Mouse (Mus musculus) forebrain, embryonic 15.5 days (tissue): ENCODE measurements at regions not wholly inside any gene's neighbourhood (a gene's known extent, or its start where the extent isn't known, plus 50 kb on each side); places are given as distances from the start of the nearest gene placed in this dataset.
A peak's percentile ranks its signal among the peaks of the same experiment; 100 is the strongest.

Experiments used
- ATAC-seq: fragments of 200-750 bp; cut with Nextera tagmentation; replicated peaks from 2 replicates; pipeline ENCODE4 v1.8.0; 2017; ENCODE audit warnings: mild to moderate bottlenecking, moderate TSS enrichment, moderate library complexity
- H3K27ac ChIP-seq: fragments of 300-500 bp; sonication (generic); replicated peaks from 2 replicates; pipeline ENCODE4 v1.5.1; 2015; ENCODE audit warnings: mild to moderate bottlenecking, inconsistent platforms
- H3K27me3 ChIP-seq: fragments of 300-500 bp; sonication (generic); 2 replicates; pipeline ENCODE4 v1.6.1; 2015; ENCODE audit warnings: inconsistent platforms
- H3K36me3 ChIP-seq: fragments of 300-500 bp; sonication (generic); 2 replicates; pipeline ENCODE4 v1.6.1; 2015; ENCODE audit warnings: mild to moderate bottlenecking, inconsistent platforms
- H3K4me1 ChIP-seq: fragments of 300-500 bp; sonication (generic); 2 replicates; pipeline ENCODE4 v1.6.1; 2015; ENCODE audit warnings: inconsistent platforms
- H3K4me2 ChIP-seq: fragments of 300-500 bp; sonication (generic); replicated peaks from 2 replicates; pipeline ENCODE4 v1.6.1; 2015; ENCODE audit warnings: mild to moderate bottlenecking, inconsistent platforms
- H3K4me3 ChIP-seq: fragments of 300-500 bp; sonication (generic); 2 replicates; pipeline ENCODE4 v1.5.1; 2015; ENCODE audit warnings: mild to moderate bottlenecking, inconsistent platforms
- H3K9ac ChIP-seq: fragments of 300-500 bp; sonication (generic); replicated peaks from 2 replicates; pipeline ENCODE4 v1.6.1; 2015; ENCODE audit warnings: mild to moderate bottlenecking, inconsistent platforms
- H3K9me3 ChIP-seq: fragments of 300-500 bp; sonication (generic); 2 replicates; pipeline ENCODE4 v1.6.1; 2016; ENCODE audit warnings: inconsistent platforms
- WGBS: fragments of 180-500 bp; shearing (Covaris S2); methylation state at CpG from one replicate; pipeline ENCODE4 v1.1.7; 2015; ENCODE audit warnings: mixed read lengths; 5-methylcytosine and 5-hydroxymethylcytosine counted together

GRCm38 (mm10) chr16:47754671-47755070, 528.9 kb upstream of the Dppa4 start:
- Histone ChIP-seq H3K36me3 (no peaks in the 10 kb centered on the region), H3K27ac (no peak overlapping the region), H3K9ac (no peak overlapping the region), H3K4me3 (no peak overlapping the region), H3K9me3 (no peaks in the 10 kb centered on the region), H3K4me1 (no peaks in the 10 kb centered on the region), H3K4me2 (no peak overlapping the region), H3K27me3 (no peaks in the 10 kb centered on the region)
- ATAC-seq = no peak
- 77% methylated on average over 2 of the region's 2 CpGs for WGBS

- H3K4me1 ChIP-seq = no peaks in the 10 kb centered on the region
- no peak overlapping the region for H3K4me2 ChIP-seq
- no peak overlapping the region for H3K4me3 ChIP-seq
- H3K36me3 ChIP-seq = no peaks in the 10 kb centered on the region
- no peak overlapping the region for H3K9ac ChIP-seq
- no peak overlapping the region for H3K27ac ChIP-seq
- no peaks in the 10 kb centered on the region for H3K27me3 ChIP-seq
- H3K9me3 ChIP-seq = no peaks in the 10 kb centered on the region
- ATAC-seq = no peak
- 73% methylated on average over 1 of the region's 1 CpGs for WGBS
Observed at GRCm38 (mm10) chr16:47758296-47758695, 525.2 kb upstream of the Dppa4 start.

GRCm38 (mm10) chr16:47765742-47766141, 517.8 kb upstream of the Dppa4 start:
- Histone ChIP-seq H3K9me3 (no peaks in the 10 kb centered on the region), H3K4me1 (no peaks in the 10 kb centered on the region), H3K27ac (no peak overlapping the region), H3K27me3 (no peaks in the 10 kb centered on the region), H3K9ac (no peak overlapping the region), H3K4me3 (no peak overlapping the region), H3K4me2 (no peak overlapping the region), H3K36me3 (no peaks in the 10 kb centered on the region)
- 65% methylated on average over 3 of the region's 3 CpGs for whole genome bisulfite sequencing
- no peak for ATAC-seq

- H3K9ac ChIP-seq = no peak overlapping the region
- no peaks in the 10 kb centered on the region for H3K27me3 ChIP-seq
- no peaks in the 10 kb centered on the region for H3K36me3 ChIP-seq
- 60% methylated on average over 5 of the region's 5 CpGs for whole genome bisulfite sequencing
- no peak overlapping the region for H3K4me3 ChIP-seq
- no peak overlapping the region for H3K27ac ChIP-seq
- 0 out of 2 replicates have a peak, but pooled peaks cover 3% of the 10 kb centered on the region for H3K4me1 ChIP-seq
- no peak for ATAC-seq
- H3K9me3 ChIP-seq = no peaks in the 10 kb centered on the region
- H3K4me2 ChIP-seq = no peak overlapping the region
Observed at GRCm38 (mm10) chr16:47788515-47788914, 495.0 kb upstream of the Dppa4 start.

GRCm38 (mm10) chr16:47790666-47791065, 492.9 kb upstream of the Dppa4 start:
- Histone ChIP-seq H3K9ac (no peak overlapping the region), H3K36me3 (no peaks in the 10 kb centered on the region), H3K27me3 (no peaks in the 10 kb centered on the region), H3K9me3 (no peaks in the 10 kb centered on the region), H3K4me1 (0 out of 2 replicates have a peak, but pooled peaks cover 3% of the 10 kb centered on the region), H3K27ac (no peak overlapping the region), H3K4me3 (no peak overlapping the region), H3K4me2 (no peak overlapping the region)
- 51% methylated on average over 6 of the region's 6 CpGs for WGBS
- no peak for ATAC-seq

- ATAC-seq = no peak
- no peak overlapping the region for H3K9ac ChIP-seq
- H3K36me3 ChIP-seq = no peaks in the 10 kb centered on the region
- H3K27me3 ChIP-seq = no peaks in the 10 kb centered on the region
- 88% methylated on average over 3 of the region's 3 CpGs for WGBS
- H3K27ac ChIP-seq = no peak overlapping the region
- no peaks in the 10 kb centered on the region for H3K9me3 ChIP-seq
- no peak overlapping the region for H3K4me2 ChIP-seq
- H3K4me3 ChIP-seq = no peak overlapping the region
- 0 out of 2 replicates have a peak, but pooled peaks cover 3% of the 10 kb centered on the region for H3K4me1 ChIP-seq
Observed at GRCm38 (mm10) chr16:47791456-47791855, 492.1 kb upstream of the Dppa4 start.

GRCm38 (mm10) chr16:47798838-47799237, 484.7 kb upstream of the Dppa4 start:
- no peaks in the 10 kb centered on the region for H3K27me3 ChIP-seq
- no peak overlapping the region for H3K4me2 ChIP-seq
- no peak overlapping the region for H3K4me3 ChIP-seq
- no peaks in the 10 kb centered on the region for H3K36me3 ChIP-seq
- H3K9me3 ChIP-seq = no peaks in the 10 kb centered on the region
- no peak overlapping the region for H3K9ac ChIP-seq
- WGBS = 82% methylated on average over 2 of the region's 2 CpGs
- ATAC-seq = no peak
- H3K4me1 ChIP-seq = no peaks in the 10 kb centered on the region
- H3K27ac ChIP-seq = no peak overlapping the region

- WGBS = 83% methylated on average over 3 of the region's 3 CpGs
- ATAC-seq = no peak
- H3K4me3 ChIP-seq = no peak overlapping the region
Observed at GRCm38 (mm10) chr16:47843169-47843568, 440.4 kb upstream of the Dppa4 start.

GRCm38 (mm10) chr16:47851631-47852030, 431.9 kb upstream of the Dppa4 start:
- Histone ChIP-seq H3K4me1 (no peaks in the 10 kb centered on the region), H3K27me3 (no peaks in the 10 kb centered on the region), H3K4me3 (no peak overlapping the region), H3K27ac (no peak overlapping the region), H3K9ac (no peak overlapping the region), H3K4me2 (no peak overlapping the region), H3K9me3 (no peaks in the 10 kb centered on the region), H3K36me3 (no peaks in the 10 kb centered on the region)
- WGBS = 81% methylated on average over 1 of the region's 1 CpGs
- ATAC-seq = no peak

More at GRCm38 (mm10) chr16:47843169-47843568, 440.4 kb upstream of the Dppa4 start:
- Histone ChIP-seq H3K27ac (no peak overlapping the region), H3K9me3 (no peaks in the 10 kb centered on the region), H3K4me2 (no peak overlapping the region), H3K4me1 (no peaks in the 10 kb centered on the region), H3K9ac (no peak overlapping the region), H3K36me3 (no peaks in the 10 kb centered on the region), H3K27me3 (no peaks in the 10 kb centered on the region)

GRCm38 (mm10) chr16:47859840-47860239, 423.7 kb upstream of the Dppa4 start:
- Histone ChIP-seq H3K9me3 (no peaks in the 10 kb centered on the region), H3K4me2 (no peak overlapping the region), H3K9ac (no peak overlapping the region), H3K4me3 (no peak overlapping the region), H3K36me3 (no peaks in the 10 kb centered on the region), H3K27ac (no peak overlapping the region), H3K4me1 (no peaks in the 10 kb centered on the region), H3K27me3 (no peaks in the 10 kb centered on the region)
- peak; percentile 71; the same call in 1 of the 2 replicates for ATAC-seq
- WGBS = 76% methylated on average over 3 of the region's 3 CpGs

- H3K27me3 ChIP-seq = no peaks in the 10 kb centered on the region
- no peak overlapping the region for H3K27ac ChIP-seq
- H3K4me2 ChIP-seq = no peak overlapping the region
- 76% methylated on average over 1 of the region's 1 CpGs for WGBS
- H3K9me3 ChIP-seq = no peaks in the 10 kb centered on the region
- ATAC-seq = no peak
- H3K4me1 ChIP-seq = no peaks in the 10 kb centered on the region
- H3K4me3 ChIP-seq = no peak overlapping the region
- no peak overlapping the region for H3K9ac ChIP-seq
- H3K36me3 ChIP-seq = no peaks in the 10 kb centered on the region
Observed at GRCm38 (mm10) chr16:47875258-47875657, 408.3 kb upstream of the Dppa4 start.

GRCm38 (mm10) chr16:47883476-47883875, 400.1 kb upstream of the Dppa4 start:
- no peaks in the 10 kb centered on the region for H3K9me3 ChIP-seq
- H3K9ac ChIP-seq = no peak overlapping the region
- 96% methylated on average over 1 of the region's 1 CpGs for WGBS
- no peak overlapping the region for H3K27ac ChIP-seq
- no peak overlapping the region for H3K4me2 ChIP-seq
- no peaks in the 10 kb centered on the region for H3K4me1 ChIP-seq
- ATAC-seq = no peak
- H3K36me3 ChIP-seq = no peaks in the 10 kb centered on the region
- H3K4me3 ChIP-seq = no peak overlapping the region
- H3K27me3 ChIP-seq = no peaks in the 10 kb centered on the region

- Histone ChIP-seq H3K4me1 (no peaks in the 10 kb centered on the region), H3K27ac (no peak overlapping the region), H3K36me3 (no peaks in the 10 kb centered on the region), H3K9me3 (no peaks in the 10 kb centered on the region), H3K9ac (no peak overlapping the region), H3K4me2 (no peak overlapping the region), H3K4me3 (no peak overlapping the region), H3K27me3 (no peaks in the 10 kb centered on the region)
- ATAC-seq = no peak
- 81% methylated on average over 4 of the region's 4 CpGs for WGBS
Observed at GRCm38 (mm10) chr16:47887019-47887418, 396.5 kb upstream of the Dppa4 start.
